Mouse (Mus musculus) layer of hippocampus, adult 9-11 months (tissue): ENCODE data around the gene Lrrfip1.

Source experiments
- DNase-seq: peaks from one replicate; pipeline ENCODE4 v3.0.0; 2022

Gene Lrrfip1

GRCm38 (mm10) chr1:91030383-91030782 lies 31.8 kb downstream of the Lrrfip1 start:
- DNase-seq: no peak

GRCm38 (mm10) chr1:91031547-91031946 lies 33.0 kb downstream of the Lrrfip1 start:
- no peak for DNase-seq

GRCm38 (mm10) chr1:91032393-91032971 lies 33.9 kb downstream of the Lrrfip1 start:
- no peak for DNase-seq

GRCm38 (mm10) chr1:91034547-91034946 lies 36.0 kb downstream of the Lrrfip1 start:
- DNase-seq: no peak

- DNase-seq: no peak
These were observed 36.7 kb downstream of the Lrrfip1 start for GRCm38 (mm10) chr1:91035266-91035665.

- DNase-seq: no peak
These were observed 38.7 kb downstream of the Lrrfip1 start for GRCm38 (mm10) chr1:91037213-91037612.

GRCm38 (mm10) chr1:91038010-91038409 lies 39.5 kb downstream of the Lrrfip1 start:
- DNase-seq: no peak

- DNase-seq: no peak
These were observed 40.0 kb downstream of the Lrrfip1 start for GRCm38 (mm10) chr1:91038531-91038930.

GRCm38 (mm10) chr1:91041605-91042004 lies 43.1 kb downstream of the Lrrfip1 start:
- DNase-seq: no peak

- DNase-seq: no peak
These were observed 44.7 kb downstream of the Lrrfip1 start for GRCm38 (mm10) chr1:91043191-91043590.

GRCm38 (mm10) chr1:91044176-91044575 lies 45.6 kb downstream of the Lrrfip1 start:
- DNase-seq: no peak

GRCm38 (mm10) chr1:91044648-91045047 lies 46.1 kb downstream of the Lrrfip1 start:
- no peak for DNase-seq

GRCm38 (mm10) chr1:91046237-91046636 lies 47.7 kb downstream of the Lrrfip1 start:
- peak; percentile 53 for DNase-seq

GRCm38 (mm10) chr1:91049296-91049695 lies 50.8 kb downstream of the Lrrfip1 start:
- no peak for DNase-seq

GRCm38 (mm10) chr1:91051461-91052094 lies 53.0 kb downstream of the Lrrfip1 start:
- no peak for DNase-seq

- DNase-seq: peak; percentile 89
These were observed 54.2 kb downstream of the Lrrfip1 start for GRCm38 (mm10) chr1:91052747-91053181.

GRCm38 (mm10) chr1:91053218-91054073 lies 54.9 kb downstream of the Lrrfip1 start:
- no peak for DNase-seq

- DNase-seq: no peak
These were observed 55.5 kb downstream of the Lrrfip1 start for GRCm38 (mm10) chr1:91054074-91054471.

GRCm38 (mm10) chr1:91054815-91055214 lies 56.3 kb downstream of the Lrrfip1 start:
- DNase-seq: no peak

GRCm38 (mm10) chr1:91055744-91056143 lies 57.2 kb downstream of the Lrrfip1 start:
- no peak for DNase-seq

GRCm38 (mm10) chr1:91056416-91056815 lies 57.9 kb downstream of the Lrrfip1 start:
- DNase-seq: no peak

- no peak for DNase-seq
These were observed 59.0 kb downstream of the Lrrfip1 start for GRCm38 (mm10) chr1:91057311-91058245.

GRCm38 (mm10) chr1:91058251-91058650 lies 59.7 kb downstream of the Lrrfip1 start:
- DNase-seq: no peak
